Mouse (Mus musculus): Measurements from ENCODE around the gene S100a10. TPM values are rescaled to one million over a fixed set of nuclear protein-coding genes. Genes with fewer than 3 reads are reported as not detected.
"Not testable (repeated sequence)": the region's sequence is repeated elsewhere in the genome, so short reads cannot be mapped to it uniquely, and the experiment has no call there.

Gene S100a10
- polyA plus RNA-seq, 1 experiment from 2014 or later = 168 TPM

DNA sequence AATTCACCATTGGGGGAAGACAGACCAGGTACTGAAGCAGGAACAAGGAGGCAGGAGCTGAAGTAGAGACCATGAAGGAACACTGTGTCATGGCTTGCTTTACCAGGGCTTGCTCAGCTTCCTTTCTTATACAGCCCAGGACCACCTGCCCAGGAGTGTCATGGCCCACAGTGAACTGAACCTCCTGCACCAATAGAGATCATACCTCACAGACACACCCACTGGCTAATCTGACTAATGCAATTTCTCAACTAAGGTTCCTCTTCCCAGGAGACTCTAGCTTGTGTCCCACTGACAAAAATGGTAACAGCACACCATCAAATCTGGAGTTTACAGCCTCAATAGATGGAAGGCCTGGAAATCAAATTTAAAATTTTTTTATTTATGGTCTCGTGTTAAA lies 35.4 kb downstream of the S100a10 start:
- 88% methylated on average over 1 of the region's 1 CpGs for WGBS
- no peaks in the 10 kb centered on the region for H3K36me3 ChIP-seq
- no peak overlapping the region for H3K4me3 ChIP-seq

GRCm38 (mm10) chr3:93592100-93592499 lies 37.2 kb downstream of the S100a10 start:
- no peak overlapping the region for H3K4me3 ChIP-seq
- no peak overlapping the region for H3K27ac ChIP-seq (replicated peaks)
- H3K27me3 ChIP-seq = no peaks in the 10 kb centered on the region
- no peak for ATAC-seq (ENCODE audit: low FRiP score, low read depth)
- no peaks in the 10 kb centered on the region for H3K9me3 ChIP-seq
- H3K9ac ChIP-seq = no peak overlapping the region
- no peaks in the 10 kb centered on the region for H3K36me3 ChIP-seq
- no peak overlapping the region for H3K4me2 ChIP-seq
- 89% methylated on average over 2 of the region's 2 CpGs for WGBS
- no peaks in the 10 kb centered on the region for H3K4me1 ChIP-seq (replicated peaks)

More for the DNA sequence above, 35.4 kb downstream of the S100a10 start:
- no peak for ATAC-seq (ENCODE audit: low FRiP score, low read depth)
- H3K27ac ChIP-seq (replicated peaks) = no peak overlapping the region
- H3K9me3 ChIP-seq = no peaks in the 10 kb centered on the region
- no peak overlapping the region for H3K9ac ChIP-seq
- H3K4me2 ChIP-seq = no peak overlapping the region
- H3K4me1 ChIP-seq (replicated peaks) = no peaks in the 10 kb centered on the region
- no peaks in the 10 kb centered on the region for H3K27me3 ChIP-seq

DNA sequence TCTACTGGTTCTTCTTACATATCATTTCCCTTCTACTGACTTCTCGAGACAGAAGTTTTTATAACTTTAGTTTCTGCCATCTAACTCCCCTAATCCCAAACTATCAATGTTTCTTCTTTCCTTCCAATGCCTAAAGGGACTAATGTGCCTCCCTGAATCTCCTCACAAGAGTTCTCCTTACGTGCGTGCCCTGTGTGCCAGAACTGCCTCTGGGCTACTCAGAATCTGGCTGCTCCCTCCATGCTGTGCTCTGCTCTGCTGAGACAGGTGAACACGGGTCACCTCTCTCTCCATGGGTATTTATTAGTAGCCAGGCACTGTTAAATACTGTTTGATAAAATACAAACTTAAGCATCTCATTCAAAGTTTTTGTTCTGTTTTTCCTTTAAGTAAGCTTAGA lies 38.1 kb downstream of the S100a10 start:
- 86% methylated on average over 4 of the region's 4 CpGs for WGBS
- H3K4me2 ChIP-seq = no peak overlapping the region
- H3K36me3 ChIP-seq = no peaks in the 10 kb centered on the region
- H3K9me3 ChIP-seq = no peaks in the 10 kb centered on the region
- no peaks in the 10 kb centered on the region for H3K27me3 ChIP-seq
- no peak overlapping the region for H3K4me3 ChIP-seq
- H3K9ac ChIP-seq = no peak overlapping the region
- no peak for ATAC-seq (ENCODE audit: low FRiP score, low read depth)
- H3K27ac ChIP-seq (replicated peaks) = no peak overlapping the region
- no peaks in the 10 kb centered on the region for H3K4me1 ChIP-seq (replicated peaks)

DNA sequence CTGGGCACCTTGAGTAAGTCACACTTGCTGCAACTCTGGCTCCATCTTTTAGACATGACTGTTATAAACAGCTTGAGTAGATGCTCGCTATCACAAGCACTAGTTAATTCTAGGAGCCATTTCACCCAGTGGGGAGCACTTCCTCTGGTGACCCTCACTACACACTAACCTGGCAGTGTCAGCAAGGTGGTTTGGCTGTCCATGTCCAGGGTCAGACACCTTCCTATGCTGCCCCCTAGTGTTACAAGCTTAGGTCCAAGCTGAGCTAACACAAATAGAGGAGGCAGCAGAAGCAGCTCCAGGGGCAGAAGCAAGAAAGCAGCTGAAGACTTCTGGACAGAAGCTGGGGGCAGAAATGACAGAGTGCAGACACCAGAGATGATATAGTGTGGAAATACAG lies 38.6 kb downstream of the S100a10 start:
- Histone ChIP-seq H3K36me3 (no peaks in the 10 kb centered on the region), H3K27me3 (no peaks in the 10 kb centered on the region)

DNA sequence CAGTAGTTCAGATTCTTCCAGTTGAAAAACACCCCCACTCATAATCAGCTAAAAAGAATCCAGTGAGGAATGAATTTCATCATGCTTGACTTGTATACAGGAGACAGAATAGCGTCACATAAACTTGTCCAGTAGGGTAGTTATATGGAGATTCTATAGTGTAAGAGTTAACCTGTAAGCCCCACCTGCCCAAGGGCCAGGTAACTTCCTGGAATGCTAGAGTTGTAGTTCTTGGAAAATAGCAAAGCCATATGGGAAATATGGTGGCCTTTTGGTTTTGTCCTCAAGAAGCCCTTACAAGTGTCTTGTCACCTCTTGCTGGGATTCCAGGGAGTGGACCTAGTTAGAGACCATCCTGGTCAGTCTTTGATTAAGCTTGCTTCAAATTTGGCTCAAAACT lies 41.8 kb downstream of the S100a10 start:
- Histone ChIP-seq H3K4me3 (no peak overlapping the region), H3K36me3 (no peaks in the 10 kb centered on the region), H3K4me2 (no peak overlapping the region), H3K27me3 (no peaks in the 10 kb centered on the region), H3K27ac (replicated peaks) (no peak overlapping the region), H3K4me1 (replicated peaks) (no peaks in the 10 kb centered on the region), H3K9ac (no peak overlapping the region), H3K9me3 (no peaks in the 10 kb centered on the region)
- 93% methylated on average over 1 of the region's 1 CpGs for whole genome bisulfite sequencing
- ATAC-seq (ENCODE audit: low FRiP score, low read depth) = no peak

More for the DNA sequence above, 38.6 kb downstream of the S100a10 start:
- no peak overlapping the region for H3K27ac ChIP-seq (replicated peaks)
- no peaks in the 10 kb centered on the region for H3K9me3 ChIP-seq
- WGBS = 58% methylated on average over 1 of the region's 1 CpGs
- no peaks in the 10 kb centered on the region for H3K4me1 ChIP-seq (replicated peaks)
- ATAC-seq (ENCODE audit: low FRiP score, low read depth) = no peak
- no peak overlapping the region for H3K4me3 ChIP-seq
- H3K4me2 ChIP-seq = no peak overlapping the region
- no peak overlapping the region for H3K9ac ChIP-seq

- 26% methylated on average over 5 of the region's 5 CpGs for WGBS
- H3K4me1 ChIP-seq (replicated peaks) = no peaks in the 10 kb centered on the region
- ATAC-seq (ENCODE audit: low FRiP score, low read depth) = peak; percentile 93
- no peak overlapping the region for H3K4me2 ChIP-seq
- no peak overlapping the region for H3K27ac ChIP-seq (replicated peaks)
- no peaks in the 10 kb centered on the region for H3K9me3 ChIP-seq
- no peak overlapping the region for H3K9ac ChIP-seq
- H3K27me3 ChIP-seq = no peaks in the 10 kb centered on the region
- H3K4me3 ChIP-seq = no peak overlapping the region
- no peaks in the 10 kb centered on the region for H3K36me3 ChIP-seq
Measured at GRCm38 (mm10) chr3:93597221-93597913, 42.5 kb downstream of the S100a10 start.

DNA sequence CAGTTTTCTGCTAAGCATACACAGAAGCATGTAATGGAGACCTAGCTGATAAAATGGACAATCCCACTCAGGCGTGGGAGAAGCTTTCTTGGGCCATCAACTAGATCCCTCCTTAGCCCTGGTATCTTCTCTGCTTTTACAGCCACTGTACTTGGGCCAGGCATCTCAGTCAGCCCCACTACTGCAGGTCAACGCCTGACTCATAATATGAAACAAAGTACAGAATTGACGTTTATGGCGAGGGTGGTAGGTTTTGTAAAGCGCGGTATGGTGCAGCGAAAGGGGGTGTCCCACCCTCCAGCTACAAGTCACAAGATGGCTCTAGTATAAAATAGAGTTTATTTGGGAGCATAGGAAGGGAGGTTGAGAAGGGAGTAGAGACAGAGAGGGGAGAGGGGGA lies 43.1 kb downstream of the S100a10 start:
- Histone ChIP-seq H3K36me3 (no peaks in the 10 kb centered on the region), H3K9me3 (no peaks in the 10 kb centered on the region), H3K27ac (replicated peaks) (no peak overlapping the region), H3K4me1 (replicated peaks) (no peaks in the 10 kb centered on the region), H3K27me3 (no peaks in the 10 kb centered on the region), H3K4me2 (no peak overlapping the region), H3K9ac (no peak overlapping the region), H3K4me3 (no peak overlapping the region)
- no peak for ATAC-seq (ENCODE audit: low FRiP score, low read depth)
- 91% methylated on average over 7 of the region's 7 CpGs for WGBS

DNA sequence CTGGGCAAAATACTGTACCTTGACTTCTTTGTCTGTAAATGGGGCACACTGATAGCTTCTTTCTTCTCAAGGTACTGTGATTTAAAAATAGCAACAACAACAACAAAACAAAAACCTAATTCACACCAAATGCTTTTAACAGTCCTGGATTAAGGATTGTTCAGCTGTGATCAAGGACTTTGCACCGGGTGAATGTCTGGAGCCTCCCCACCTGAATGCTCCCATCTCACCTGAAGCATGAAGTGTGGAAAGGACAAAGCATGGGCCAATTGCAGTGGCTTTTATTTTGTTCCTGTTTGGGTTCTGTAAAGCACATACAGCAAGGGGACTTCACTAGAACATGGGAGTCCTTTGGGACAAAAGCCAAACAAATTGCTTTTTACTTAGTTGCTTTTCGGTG lies 45.3 kb downstream of the S100a10 start:
- WGBS = 89% methylated on average over 2 of the region's 2 CpGs
- H3K4me2 ChIP-seq = no peak overlapping the region
- no peaks in the 10 kb centered on the region for H3K9me3 ChIP-seq
- no peaks in the 10 kb centered on the region for H3K36me3 ChIP-seq
- H3K27ac ChIP-seq (replicated peaks) = no peak overlapping the region
- H3K4me1 ChIP-seq (replicated peaks) = no peaks in the 10 kb centered on the region
- ATAC-seq (ENCODE audit: low FRiP score, low read depth) = no peak
- H3K27me3 ChIP-seq = no peaks in the 10 kb centered on the region
- H3K4me3 ChIP-seq = no peak overlapping the region
- no peak overlapping the region for H3K9ac ChIP-seq

DNA sequence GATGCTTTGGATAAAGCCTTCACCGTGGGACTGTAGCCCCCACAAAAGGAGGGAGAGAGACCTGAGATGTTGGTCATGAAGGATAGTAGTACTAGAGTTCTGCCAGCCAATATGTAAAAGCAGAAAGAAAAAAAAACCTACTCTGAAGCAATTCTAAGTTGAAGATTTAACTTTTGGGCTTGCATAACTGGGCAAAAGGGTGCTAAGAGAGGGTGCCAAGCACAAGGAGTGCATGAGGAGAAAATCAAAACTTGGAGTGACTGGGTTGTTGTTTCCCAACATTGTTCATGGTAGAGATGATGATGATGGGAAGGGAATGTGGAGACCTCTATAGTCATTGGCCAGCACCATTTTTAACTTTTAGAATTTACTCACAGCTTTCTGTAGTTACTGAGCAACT lies 47.0 kb downstream of the S100a10 start:
- Histone ChIP-seq H3K27me3 (no peaks in the 10 kb centered on the region), H3K9ac (no peak overlapping the region), H3K36me3 (no peaks in the 10 kb centered on the region), H3K4me1 (replicated peaks) (no peaks in the 10 kb centered on the region), H3K27ac (replicated peaks) (no peak overlapping the region), H3K4me3 (no peak overlapping the region), H3K9me3 (no peaks in the 10 kb centered on the region), H3K4me2 (no peak overlapping the region)
- ATAC-seq (ENCODE audit: low FRiP score, low read depth) = no peak
- WGBS = 65% methylated on average over 1 of the region's 1 CpGs

DNA sequence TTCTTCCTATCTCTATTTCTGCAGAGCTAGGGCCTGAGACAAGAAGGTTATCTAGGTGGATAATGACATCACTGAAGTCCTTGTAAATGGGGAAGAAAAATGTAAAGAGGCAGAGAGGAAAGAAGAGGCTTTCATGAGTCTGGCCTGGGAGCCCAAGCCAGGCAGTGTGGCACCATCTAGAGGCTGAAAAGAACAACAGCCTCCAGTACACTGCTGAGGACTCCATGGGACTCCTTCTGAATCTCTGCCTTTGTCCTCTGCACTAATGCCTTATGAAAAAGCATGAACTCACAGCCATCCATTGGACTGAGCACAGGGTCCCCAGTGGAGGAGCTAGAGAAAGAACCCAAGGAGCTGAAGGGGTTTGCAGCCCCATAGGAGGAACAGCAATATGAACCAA lies 54.1 kb downstream of the S100a10 start:
- H3K4me2 ChIP-seq; H3K27ac ChIP-seq (replicated peaks); H3K4me1 ChIP-seq (replicated peaks); H3K36me3 ChIP-seq; H3K9ac ChIP-seq; H3K4me3 ChIP-seq; H3K9me3 ChIP-seq; ATAC-seq (ENCODE audit: low FRiP score, low read depth); H3K27me3 ChIP-seq: not testable (repeated sequence)

Other genes starting within 250 kb of the S100a10 start
- gene Hrnr, start 235.3 kb upstream of the S100a10 start, polyA plus RNA-seq (2015; fragmentation: Nextera tagmentation; extraction: Ambion mirVana) = 0.01 TPM in 1 of 2 replicates, not detected in the other
- not detected in 2 replicates for gene Rptn, start 161.4 kb upstream of the S100a10 start, polyA plus RNA-seq (2015; fragmentation: Nextera tagmentation; extraction: Ambion mirVana)
- gene Tchh, start 112.8 kb upstream of the S100a10 start, polyA plus RNA-seq (2015; fragmentation: Nextera tagmentation; extraction: Ambion mirVana) = 1.2 TPM in 2 replicates
- gene Tchhl1, start 86.3 kb upstream of the S100a10 start, polyA plus RNA-seq (2015; fragmentation: Nextera tagmentation; extraction: Ambion mirVana) = 0.06 TPM in 1 of 2 replicates, not detected in the other
- 206 and 231 TPM in 2 replicates for gene S100a11, start 34.6 kb upstream of the S100a10 start, polyA plus RNA-seq (2015; fragmentation: Nextera tagmentation; extraction: Ambion mirVana)
- gene Tdpoz2, start 97.6 kb downstream of the S100a10 start, polyA plus RNA-seq (2015; fragmentation: Nextera tagmentation; extraction: Ambion mirVana) = not detected in 2 replicates
- not detected in 2 replicates for gene Tdpoz1, start 121.2 kb downstream of the S100a10 start, polyA plus RNA-seq (2015; fragmentation: Nextera tagmentation; extraction: Ambion mirVana)
- gene Gm37596, start 138.0 kb downstream of the S100a10 start, polyA plus RNA-seq (2015; fragmentation: Nextera tagmentation; extraction: Ambion mirVana) = not detected in 2 replicates
- gene Gm5773, start 217.9 kb downstream of the S100a10 start, polyA plus RNA-seq (2015; fragmentation: Nextera tagmentation; extraction: Ambion mirVana) = not detected in 2 replicates
- not detected in 2 replicates for gene Tdpoz4, start 241.3 kb downstream of the S100a10 start, polyA plus RNA-seq (2015; fragmentation: Nextera tagmentation; extraction: Ambion mirVana)

Data from hindbrain, embryonic 15.5 days (tissue).